Mouse (Mus musculus) ES-Bruce4 (cell line): Measurements from ENCODE around the gene Wdr35. TPM values are rescaled to one million over a fixed set of nuclear protein-coding genes. Genes with fewer than 3 reads are reported as not detected.
A peak's percentile ranks its signal among the peaks of the same experiment; 100 is the strongest.

ENCODE experiments used
- H3K27ac ChIP-seq: 2 replicates; pipeline ENCODE4 v1.5.1; 2012; ENCODE audit warnings: low read length, inconsistent platforms; ENCODE audit not compliant: insufficient read depth
- H3K27me3 ChIP-seq: 2 replicates; pipeline ENCODE4 v1.6.1; 2012; ENCODE audit warnings: mild to moderate bottlenecking, low read length, inconsistent platforms; ENCODE audit not compliant: control insufficient read depth, poor library complexity, insufficient read depth, severe bottlenecking
- H3K36me3 ChIP-seq: 2 replicates; pipeline ENCODE4 v1.6.1; 2012; ENCODE audit warnings: inconsistent platforms, mild to moderate bottlenecking, low read length, moderate library complexity; ENCODE audit not compliant: control insufficient read depth, poor library complexity, insufficient read depth, severe bottlenecking
- H3K4me1 ChIP-seq: one replicate; pipeline ENCODE4 v1.8.1; 2011; ENCODE audit warnings: low read length; ENCODE audit not compliant: control insufficient read depth, insufficient read depth
- H3K4me3 ChIP-seq: 2 replicates; pipeline ENCODE4 v1.5.1; 2011; ENCODE audit warnings: low read depth, mild to moderate bottlenecking, low read length
- H3K9ac ChIP-seq: 2 replicates; pipeline ENCODE4 v1.6.1; 2012; ENCODE audit warnings: low read depth, mild to moderate bottlenecking, inconsistent platforms; ENCODE audit not compliant: poor library complexity, severe bottlenecking
- H3K9me3 ChIP-seq: replicated peaks from 2 replicates; pipeline ENCODE4 v1.6.1; 2012; ENCODE audit warnings: mild to moderate bottlenecking, low read length, inconsistent platforms; ENCODE audit not compliant: control insufficient read depth, poor library complexity, insufficient read depth, severe bottlenecking
- CTCF ChIP-seq: IDR thresholded peaks from one replicate; pipeline ENCODE4 v1.8.1; 2011; ENCODE audit warnings: low read depth, low read length
- EP300 ChIP-seq: IDR thresholded peaks from 2 replicates; pipeline ENCODE4 v1.6.1; 2011; ENCODE audit warnings: low read depth, low read length; ENCODE audit not compliant: insufficient read depth
- POLR2A ChIP-seq: IDR thresholded peaks from one replicate; pipeline ENCODE4 v1.8.1; 2011; ENCODE audit warnings: low read length; ENCODE audit not compliant: insufficient read depth
- polyA plus RNA-seq: library from polyadenylated mRNA; stranded (reverse); fragments of >200 nt; gene quantifications from 2 replicates; pipeline ENCODE4 v1.2.4, GENCODE M21; 2011; ENCODE audit warnings: low read depth; ENCODE audit not compliant: missing spikeins, insufficient read depth, insufficient read length

The Wdr35 gene
- polyA plus RNA-seq, 1 experiment, result 72.4 TPM

- peak within 1 kb of the TSS; percentile 71 for H3K4me3 ChIP-seq
- no peaks in the 10 kb centered on the region for H3K4me1 ChIP-seq
- peak within 1 kb of the TSS; percentile 74 for H3K9ac ChIP-seq
- H3K27ac ChIP-seq, result no peak within 1 kb of the TSS
- H3K27me3 ChIP-seq, result no peaks in the 10 kb centered on the region
- no peaks in the 10 kb centered on the region for H3K36me3 ChIP-seq
- peak; percentile 21 for TF ChIP-seq POLR2A
- no peak for TF ChIP-seq EP300
- H3K9me3 ChIP-seq, result no peaks in the 10 kb centered on the region
These were observed 25.8 kb upstream of the Wdr35 start, which contains the start of gene Matn3 for GRCm38 (mm10) chr12:8947714-8948464. TSS of gene Matn3 (plus strand) at chr12:8947929.

GRCm38 (mm10) chr12:8953136-8953535 is 20.6 kb upstream of the Wdr35 start:
- H3K36me3 ChIP-seq, result no peaks in the 10 kb centered on the region
- no peak for TF ChIP-seq CTCF
- no peak for TF ChIP-seq POLR2A
- TF ChIP-seq EP300, result no peak
- no peak overlapping the region for H3K27ac ChIP-seq
- no peak overlapping the region for H3K9ac ChIP-seq
- H3K4me1 ChIP-seq, result no peaks in the 10 kb centered on the region
- H3K27me3 ChIP-seq, result no peaks in the 10 kb centered on the region
- no peak overlapping the region for H3K4me3 ChIP-seq
- no peaks in the 10 kb centered on the region for H3K9me3 ChIP-seq

GRCm38 (mm10) chr12:8954161-8954561 is 19.5 kb upstream of the Wdr35 start:
- TF ChIP-seq CTCF (no peak), EP300 (no peak), POLR2A (no peak)
- Histone ChIP-seq H3K36me3 (no peaks in the 10 kb centered on the region), H3K4me3 (no peak overlapping the region), H3K9ac (no peak overlapping the region), H3K4me1 (no peaks in the 10 kb centered on the region), H3K27me3 (no peaks in the 10 kb centered on the region), H3K27ac (no peak overlapping the region), H3K9me3 (no peaks in the 10 kb centered on the region)

GRCm38 (mm10) chr12:8961607-8962316 is 11.9 kb upstream of the Wdr35 start:
- H3K4me1 ChIP-seq, result no peaks in the 10 kb centered on the region
- H3K27me3 ChIP-seq, result no peaks in the 10 kb centered on the region
- H3K9me3 ChIP-seq, result no peaks in the 10 kb centered on the region
- no peak overlapping the region for H3K4me3 ChIP-seq
- H3K36me3 ChIP-seq, result no peaks in the 10 kb centered on the region
- H3K27ac ChIP-seq, result no peak overlapping the region
- no peak overlapping the region for H3K9ac ChIP-seq
- no peak for TF ChIP-seq CTCF
- no peak for TF ChIP-seq EP300
- no peak for TF ChIP-seq POLR2A

- TF ChIP-seq CTCF (no peak), EP300 (no peak), POLR2A (no peak)
- H3K9ac ChIP-seq, result no peak overlapping the region
- H3K27ac ChIP-seq, result no peak overlapping the region
- H3K27me3 ChIP-seq, result no peaks in the 10 kb centered on the region
- H3K4me3 ChIP-seq, result no peak overlapping the region
- no peaks in the 10 kb centered on the region for H3K9me3 ChIP-seq
- H3K36me3 ChIP-seq, result no peaks in the 10 kb centered on the region
- H3K4me1 ChIP-seq, result no peaks in the 10 kb centered on the region
These were observed 3.9 kb upstream of the Wdr35 start for GRCm38 (mm10) chr12:8969828-8970227.

- Histone ChIP-seq H3K4me3 (peak overlapping the region; percentile 34), H3K27ac (peak overlapping the region; percentile 75; the same call in 1 of the 2 replicates), H3K4me1 (no peaks in the 10 kb centered on the region), H3K9ac (peak overlapping the region; percentile 52), H3K36me3 (peaks cover 13% of the 10 kb centered on the region), H3K27me3 (no peaks in the 10 kb centered on the region), H3K9me3 (no peaks in the 10 kb centered on the region)
- TF ChIP-seq EP300, result no peak
- no peak for TF ChIP-seq POLR2A
- no peak for TF ChIP-seq CTCF
These were observed 1.4 kb downstream of the Wdr35 start for GRCm38 (mm10) chr12:8975076-8975475.
